17 mouse cellular contexts compared by ENCODE assay signal in the genomic region with DNA sequence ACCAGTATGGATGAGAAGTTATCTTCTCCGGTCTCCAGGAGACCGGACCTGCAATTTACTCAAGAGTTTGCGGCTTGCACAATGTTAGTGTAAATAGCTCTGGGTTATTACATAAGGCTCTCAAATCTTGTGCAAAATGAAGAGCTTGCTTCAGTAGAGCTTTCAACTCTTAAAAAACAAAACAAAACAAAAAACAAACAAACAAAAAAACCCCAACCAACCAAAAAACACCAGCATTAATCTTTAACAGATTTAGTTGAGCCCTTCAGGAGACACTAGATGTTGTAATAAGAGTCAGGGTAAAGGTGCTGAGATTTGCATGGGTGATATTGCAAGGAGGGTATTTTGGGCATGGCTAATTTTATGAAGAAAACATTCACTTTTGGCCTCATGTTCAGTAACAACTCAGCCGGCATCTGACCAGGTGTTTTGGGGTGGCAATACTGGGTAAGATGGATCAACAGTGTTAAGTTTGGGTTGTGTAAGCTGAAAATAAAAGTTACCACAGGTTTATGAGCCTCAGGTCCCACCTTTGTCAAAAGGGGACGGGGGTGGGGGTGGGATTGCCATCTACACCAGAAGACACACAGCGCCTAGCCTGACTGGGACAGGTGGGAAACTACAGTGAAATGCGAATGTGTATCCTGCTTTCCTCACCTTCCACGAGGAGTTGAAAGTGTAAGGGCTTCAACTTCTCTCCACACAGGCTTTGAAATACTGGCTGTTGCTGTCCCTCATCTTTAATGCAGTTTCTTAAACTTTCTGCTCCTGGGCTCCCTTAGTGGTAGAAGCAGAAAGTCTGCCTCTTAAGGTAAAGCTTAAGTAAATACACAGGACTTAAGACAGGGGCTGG. TPM values are rescaled to one million over a fixed set of nuclear protein-coding genes. Genes with fewer than 3 reads are reported as not detected.
DNase-seq lines count a peak whose midpoint lies in the region; ATAC-seq lines count a peak whose summit lies in the region.
"Had no signal": no experiment of that assay in that cellular context is flagged by ENCODE, and none has a peak within 500 bp of the region (broad histone marks: within the 10 kb centered on the region; RNA-seq: fewer than 3 reads in every experiment).

No protein-coding gene starts in this region.

- peaks cover 59% of the 10 kb centered on the region for H3K4me1 ChIP-seq in forebrain, embryonic 10.5 days
- H3K4me1 ChIP-seq in forebrain, embryonic 14.5 days (ENCODE audit: control insufficient read depth, insufficient read depth, low read length), result peaks cover 25% of the 10 kb centered on the region; the same call in 1 of the 2 replicates
- H3K4me1 ChIP-seq in midbrain, embryonic 11.5 days (ENCODE audit: control insufficient read depth, insufficient read depth, low read length), result peaks cover 47% of the 10 kb centered on the region
- peaks cover 12% of the 10 kb centered on the region; the same call in 1 of the 2 replicates for H3K4me1 ChIP-seq in midbrain, embryonic 16.5 days (ENCODE audit: control insufficient read depth, insufficient read depth, low read length)
- H3K4me1 ChIP-seq in hindbrain, embryonic 13.5 days (replicated peaks), result peaks cover 43% of the 10 kb centered on the region
- H3K4me1 ChIP-seq in neural tube, embryonic 13.5 days (replicated peaks), result peaks cover 58% of the 10 kb centered on the region
- H3K4me1 ChIP-seq in heart, embryonic 10.5 days, result no peaks in the 10 kb centered on the region

- peak overlapping the region; percentile 74; the same call in 1 of the 2 replicates for H3K27ac ChIP-seq in forebrain, embryonic 10.5 days
- no peak overlapping the region for H3K27ac ChIP-seq in forebrain, embryonic 14.5 days (ENCODE audit: low read depth, low read length)
- peak overlapping the region; percentile 84 for H3K27ac ChIP-seq in midbrain, embryonic 11.5 days (ENCODE audit: low read depth, low read length)
- no peak overlapping the region; the same call in 1 of the 2 replicates for H3K27ac ChIP-seq in midbrain, embryonic 16.5 days (ENCODE audit: low read length)
- peak overlapping the region; percentile 72 for H3K27ac ChIP-seq in hindbrain, embryonic 13.5 days
- H3K27ac ChIP-seq in neural tube, embryonic 13.5 days (replicated peaks), result peak overlapping the region; percentile 24
- no peak overlapping the region for H3K27ac ChIP-seq in heart, embryonic 10.5 days
- H3K27ac ChIP-seq: heart, adult 2 months; limb, embryonic 13.5 days had no signal

- H3K4me3 ChIP-seq in forebrain, embryonic 10.5 days, result no peak overlapping the region
- H3K4me3 ChIP-seq in forebrain, embryonic 14.5 days (ENCODE audit: low read depth, low read length), result no peak overlapping the region
- no peak overlapping the region for H3K4me3 ChIP-seq in midbrain, embryonic 11.5 days (ENCODE audit: low read depth, low read length)
- H3K4me3 ChIP-seq in midbrain, embryonic 16.5 days (ENCODE audit: low read depth, low read length), result no peak overlapping the region
- peak overlapping the region; percentile 13 for H3K4me3 ChIP-seq in hindbrain, embryonic 13.5 days
- H3K4me3 ChIP-seq in neural tube, embryonic 13.5 days, result no peak overlapping the region
- H3K4me3 ChIP-seq in heart, embryonic 10.5 days, result no peak overlapping the region
- H3K4me3 ChIP-seq: heart, adult 2 months; limb, embryonic 13.5 days; lung, embryonic 15.5 days; myocyte had no signal

- H3K9ac ChIP-seq in forebrain, embryonic 14.5 days (ENCODE audit: low read length), result no peak overlapping the region; the same call in 1 of the 2 replicates
- peak overlapping the region; percentile 30 for H3K9ac ChIP-seq in midbrain, embryonic 11.5 days (ENCODE audit: low read length)
- H3K9ac ChIP-seq in midbrain, embryonic 16.5 days (ENCODE audit: low read depth, low read length), result no peak overlapping the region
- peak overlapping the region; percentile 40; the same call in 1 of the 2 replicates for H3K9ac ChIP-seq in hindbrain, embryonic 13.5 days
- no peak overlapping the region for H3K9ac ChIP-seq in neural tube, embryonic 13.5 days
- H3K9ac ChIP-seq: limb, embryonic 13.5 days; lung, embryonic 15.5 days had no signal

- no peaks in the 10 kb centered on the region for H3K9me3 ChIP-seq in forebrain, embryonic 10.5 days
- H3K9me3 ChIP-seq in forebrain, embryonic 14.5 days (replicated peaks; ENCODE audit: control insufficient read depth, low read length), result no peaks in the 10 kb centered on the region
- no peaks in the 10 kb centered on the region for H3K9me3 ChIP-seq in midbrain, embryonic 11.5 days (ENCODE audit: control insufficient read depth, low read length)
- H3K9me3 ChIP-seq in midbrain, embryonic 16.5 days (replicated peaks; ENCODE audit: control insufficient read depth, low read length, poor library complexity, severe bottlenecking), result no peaks in the 10 kb centered on the region
- no peaks in the 10 kb centered on the region for H3K9me3 ChIP-seq in hindbrain, embryonic 13.5 days
- no peaks in the 10 kb centered on the region for H3K9me3 ChIP-seq in neural tube, embryonic 13.5 days
- no peaks in the 10 kb centered on the region for H3K9me3 ChIP-seq in heart, embryonic 10.5 days
- H3K9me3 ChIP-seq: limb, embryonic 13.5 days; lung, embryonic 15.5 days had no signal

- WGBS in forebrain, embryonic 10.5 days, result 69% methylated on average over 8 of the region's 8 CpGs
- 69% methylated on average over 8 of the region's 8 CpGs for WGBS in forebrain, embryonic 14.5 days
- 30% methylated on average over 8 of the region's 8 CpGs for WGBS in midbrain, embryonic 11.5 days
- WGBS in midbrain, embryonic 16.5 days, result 48% methylated on average over 8 of the region's 8 CpGs
- 34% methylated on average over 8 of the region's 8 CpGs for WGBS in hindbrain, embryonic 13.5 days
- WGBS in neural tube, embryonic 13.5 days, result 46% methylated on average over 8 of the region's 8 CpGs
- 72% methylated on average over 8 of the region's 8 CpGs for WGBS in heart, embryonic 10.5 days

- H3K27me3 ChIP-seq in forebrain, embryonic 10.5 days (ENCODE audit: poor library complexity, severe bottlenecking), result peaks cover 42% of the 10 kb centered on the region
- H3K27me3 ChIP-seq in forebrain, embryonic 14.5 days (replicated peaks; ENCODE audit: control insufficient read depth, insufficient read depth, low read length), result no peaks in the 10 kb centered on the region
- H3K27me3 ChIP-seq in midbrain, embryonic 11.5 days (ENCODE audit: control insufficient read depth, insufficient read depth, low read length), result no peaks in the 10 kb centered on the region
- H3K27me3 ChIP-seq in midbrain, embryonic 16.5 days (ENCODE audit: control insufficient read depth, insufficient read depth, low read depth, low read length), result no peaks in the 10 kb centered on the region
- H3K27me3 ChIP-seq in hindbrain, embryonic 13.5 days, result no peaks in the 10 kb centered on the region
- peaks cover 3% of the 10 kb centered on the region; the same call in 1 of the 2 replicates for H3K27me3 ChIP-seq in neural tube, embryonic 13.5 days
- H3K27me3 ChIP-seq in heart, embryonic 10.5 days (ENCODE audit: insufficient read depth, poor library complexity, severe bottlenecking), result peaks cover 26% of the 10 kb centered on the region
- H3K27me3 ChIP-seq: lung, embryonic 15.5 days had no signal

- H3K36me3 ChIP-seq in forebrain, embryonic 10.5 days (replicated peaks), result peaks cover 21% of the 10 kb centered on the region
- H3K36me3 ChIP-seq in forebrain, embryonic 14.5 days (ENCODE audit: control insufficient read depth, insufficient read depth, low read length), result peaks cover 10% of the 10 kb centered on the region
- peaks cover 11% of the 10 kb centered on the region for H3K36me3 ChIP-seq in midbrain, embryonic 11.5 days (ENCODE audit: control insufficient read depth, insufficient read depth, low read length)
- H3K36me3 ChIP-seq in midbrain, embryonic 16.5 days (ENCODE audit: control insufficient read depth, insufficient read depth, low read length), result no peaks in the 10 kb centered on the region
- peaks cover 3% of the 10 kb centered on the region; the same call in 1 of the 2 replicates for H3K36me3 ChIP-seq in hindbrain, embryonic 13.5 days
- H3K36me3 ChIP-seq in neural tube, embryonic 13.5 days, result no peaks in the 10 kb centered on the region
- peaks cover 4% of the 10 kb centered on the region; the same call in 1 of the 2 replicates for H3K36me3 ChIP-seq in heart, embryonic 10.5 days
- H3K36me3 ChIP-seq: limb, embryonic 13.5 days had no signal

- ATAC-seq in forebrain, embryonic 14.5 days, result no peak
- no peak for ATAC-seq in midbrain, embryonic 11.5 days (ENCODE audit: low FRiP score)
- ATAC-seq in midbrain, embryonic 16.5 days, result no peak
- ATAC-seq in hindbrain, embryonic 13.5 days (ENCODE audit: low FRiP score), result no peak
- ATAC-seq in neural tube, embryonic 13.5 days (ENCODE audit: low read depth), result no peak
- ATAC-seq: intestine, embryonic 16.5 days had no signal

- H3K4me2 ChIP-seq in forebrain, embryonic 14.5 days (ENCODE audit: low read length), result no peak overlapping the region
- peak overlapping the region; percentile 6 for H3K4me2 ChIP-seq in midbrain, embryonic 11.5 days
- H3K4me2 ChIP-seq in midbrain, embryonic 16.5 days (ENCODE audit: low read length), result no peak overlapping the region
- peak overlapping the region; percentile 95 for H3K4me2 ChIP-seq in hindbrain, embryonic 13.5 days
- peak overlapping the region; percentile 85 for H3K4me2 ChIP-seq in neural tube, embryonic 13.5 days
- H3K4me2 ChIP-seq: limb, embryonic 13.5 days; lung, embryonic 15.5 days had no signal

- no peak for DNase-seq in forebrain, embryonic 10.5 days (ENCODE audit: extremely low spot score, low spot score)
- DNase-seq in forebrain, embryonic 14.5 days (ENCODE audit: low spot score), result no peak
- peak; percentile 90 for DNase-seq in midbrain, embryonic 11.5 days (ENCODE audit: low spot score, missing footprints)
- DNase-seq in testis, postnatal 14 days (ENCODE audit: low spot score), result no peak
- DNase-seq in heart, embryonic 10.5 days (ENCODE audit: low spot score), result no peak
- DNase-seq: adrenal gland, adult 8-10 months; cerebellum, adult 9-10 months; heart, adult 2 months; heart, postnatal 10 days; kidney, postnatal 36 days had no signal

RNA-seq across cellular contexts. Expression of a gene that starts 4.9 kb away (rescaled TPM):
- polyA plus RNA-seq in forebrain, embryonic 10.5 days (2016; fragmentation: Nextera tagmentation; extraction: Ambion mirVana), result 6.6 and 7.9 TPM in 2 replicates
- 13.5 and 13.8 TPM in 2 replicates for polyA plus RNA-seq in forebrain, embryonic 14.5 days (2014; fragmentation: Nextera tagmentation; extraction: Ambion mirVana)
- 22.6 and 25.6 TPM in 2 replicates for polyA plus RNA-seq in midbrain, embryonic 11.5 days (2014; fragmentation: Nextera tagmentation; extraction: Ambion mirVana)
- 4.0 and 5.6 TPM in 2 replicates for polyA plus RNA-seq in midbrain, embryonic 16.5 days (2015; fragmentation: Nextera tagmentation; extraction: Ambion mirVana)
- polyA plus RNA-seq in hindbrain, embryonic 13.5 days (2015; fragmentation: Nextera tagmentation; extraction: Ambion mirVana), result 15.4 and 15.5 TPM in 2 replicates
- 8.5 and 8.7 TPM in 2 replicates for polyA plus RNA-seq in neural tube, embryonic 13.5 days (2015; fragmentation: Nextera tagmentation; extraction: Ambion mirVana)
- polyA plus RNA-seq in heart, embryonic 10.5 days (2016; fragmentation: Nextera tagmentation; extraction: Ambion mirVana), result 1.2 and 1.7 TPM in 2 replicates

Comparison
In these comparisons a context has a peak if more than half of its experiments do, and no peak if none do; other contexts are left out.
1. H3K27ac ChIP-seq: peak in forebrain, embryonic 10.5 days (single experiment), midbrain, embryonic 11.5 days (single experiment), hindbrain, embryonic 13.5 days (single experiment) and neural tube, embryonic 13.5 days (single experiment); none in forebrain, embryonic 14.5 days (single experiment), midbrain, embryonic 16.5 days (single experiment) and heart, embryonic 10.5 days (single experiment).
2. H3K4me2 ChIP-seq: peak in midbrain, embryonic 11.5 days (single experiment), hindbrain, embryonic 13.5 days (single experiment) and neural tube, embryonic 13.5 days (single experiment); none in forebrain, embryonic 14.5 days (single experiment) and midbrain, embryonic 16.5 days (single experiment).
3. H3K9ac ChIP-seq: peak in midbrain, embryonic 11.5 days (single experiment) and hindbrain, embryonic 13.5 days (single experiment); none in forebrain, embryonic 14.5 days (single experiment), midbrain, embryonic 16.5 days (single experiment) and neural tube, embryonic 13.5 days (single experiment).